Mouse (Mus musculus) ES-E14 (cell line): Measurements from ENCODE around the gene Olfr507.

Source experiments
- CHD2 ChIP-seq: IDR thresholded peaks from 2 replicates; pipeline ENCODE4 v1.6.1; 2014; ENCODE audit warnings: mild to moderate bottlenecking, low read depth, low read length, inconsistent platforms
- HCFC1 ChIP-seq: IDR thresholded peaks from 2 replicates; pipeline ENCODE4 v1.6.1; 2012; ENCODE audit warnings: low read length, inconsistent platforms, borderline replicate concordance; ENCODE audit not compliant: insufficient read depth
- MAFK ChIP-seq: IDR thresholded peaks from 2 replicates; pipeline ENCODE4 v1.6.1; 2014; ENCODE audit warnings: mild to moderate bottlenecking, low read depth, low read length, inconsistent platforms; ENCODE audit not compliant: insufficient read depth
- ZC3H11A ChIP-seq: IDR thresholded peaks from 2 replicates; pipeline ENCODE4 v1.6.1; 2012; ENCODE audit warnings: low read depth, mild to moderate bottlenecking, inconsistent platforms, low read length, borderline replicate concordance
- ZNF384 ChIP-seq: IDR thresholded peaks from 2 replicates; pipeline ENCODE4 v1.6.1; 2012; ENCODE audit warnings: low read depth, low read length, inconsistent platforms

GRCm38 (mm10) chr7:108610487-108610886, 11.1 kb upstream of the Olfr507 start, which contains the start of gene Olfr506:
- no peak for TF ChIP-seq ZNF384
- no peak for TF ChIP-seq HCFC1
- no peak for TF ChIP-seq ZC3H11A
- TF ChIP-seq MAFK = no peak
- no peak for TF ChIP-seq CHD2
